ENCODE assay signal across 8 mouse cellular contexts in genomic region chr8:12756391-12757157, GRCm38 (mm10). TPM values are rescaled to one million over a fixed set of nuclear protein-coding genes. Genes with fewer than 3 reads are reported as not detected.
DNase-seq lines count a peak whose midpoint lies in the region; ATAC-seq lines count a peak whose summit lies in the region.

Gene Atp11a, plus strand, starts transcription at chr8:12757014.

- no peaks in the 10 kb centered on the region for H3K9me3 ChIP-seq in limb, embryonic 11.5 days (ENCODE audit: control insufficient read depth, low read length)
- no peaks in the 10 kb centered on the region for H3K9me3 ChIP-seq in midbrain, embryonic 12.5 days

- H3K4me3 ChIP-seq in limb, embryonic 11.5 days (ENCODE audit: low read depth, low read length): peak within 1 kb of the TSS; percentile 76
- H3K4me3 ChIP-seq in midbrain, embryonic 12.5 days: peak within 1 kb of the TSS; percentile 69

- no peaks in the 10 kb centered on the region for H3K36me3 ChIP-seq in limb, embryonic 11.5 days (ENCODE audit: control insufficient read depth, insufficient read depth, low read length)
- H3K36me3 ChIP-seq in midbrain, embryonic 12.5 days: no peaks in the 10 kb centered on the region

- DNase-seq in ovary, adult 18-20 months (ENCODE audit: low spot score): peak; percentile 62
- DNase-seq in ovary, postnatal 10 days (ENCODE audit: low spot score): no peak
- DNase-seq in embryo, embryonic 9.5 days (ENCODE audit: extremely low spot score): peak; percentile 57
- peak; percentile 72 to 81 for DNase-seq in heart, adult 18-20 months
- DNase-seq in kidney, adult 18-20 months: peak; percentile 70
- DNase-seq in limb, embryonic 11.5 days (ENCODE audit: low spot score): peak; percentile 68
- DNase-seq in spleen, postnatal 36 days (ENCODE audit: low spot score in 2 of 2): peak; percentile 16 to 39

- 1% methylated on average over 49 of the region's 62 CpGs for WGBS in limb, embryonic 11.5 days
- WGBS in midbrain, embryonic 12.5 days: 1% methylated on average over 39 of the region's 62 CpGs

- 0 out of 2 replicates have a peak, but pooled peaks cover 3% of the 10 kb centered on the region for H3K27me3 ChIP-seq in limb, embryonic 11.5 days (ENCODE audit: control insufficient read depth, insufficient read depth, low read length)
- 0 out of 2 replicates have a peak, but pooled peaks cover 22% of the 10 kb centered on the region for H3K27me3 ChIP-seq in midbrain, embryonic 12.5 days

- peaks cover 8% of the 10 kb centered on the region; the same call in 1 of the 2 replicates for H3K4me1 ChIP-seq in limb, embryonic 11.5 days (ENCODE audit: control insufficient read depth, insufficient read depth, low read length)
- H3K4me1 ChIP-seq in midbrain, embryonic 12.5 days: peaks cover 24% of the 10 kb centered on the region

- peak; percentile 82 for ATAC-seq in limb, embryonic 11.5 days (ENCODE audit: insufficient number of reproducible peaks, low FRiP score, low TSS enrichment, low read depth)
- ATAC-seq in midbrain, embryonic 12.5 days (ENCODE audit: low FRiP score, low read depth): peak; percentile 90

- peak within 1 kb of the TSS; percentile 85 for H3K9ac ChIP-seq in limb, embryonic 11.5 days (ENCODE audit: low read length)
- H3K9ac ChIP-seq in midbrain, embryonic 12.5 days (replicated peaks): peak within 1 kb of the TSS; percentile 91

- no peak within 1 kb of the TSS for H3K27ac ChIP-seq in limb, embryonic 11.5 days (replicated peaks; ENCODE audit: low read depth, low read length)
- 0 out of 2 replicates have a peak within 1 kb of the TSS, but pooled peaks have one; percentile 26 for H3K27ac ChIP-seq in midbrain, embryonic 12.5 days (replicated peaks)

- peak within 1 kb of the TSS; percentile 89 for H3K4me2 ChIP-seq in limb, embryonic 11.5 days (ENCODE audit: low read depth, severe bottlenecking)
- H3K4me2 ChIP-seq in midbrain, embryonic 12.5 days (replicated peaks): peak within 1 kb of the TSS; percentile 93

RNA-seq across cellular contexts. Expression of gene Atp11a, which starts in this region (rescaled TPM):
- 10 to 100 TPM; 78.9 to 88.1 TPM for total RNA-seq in heart, adult 18-20 months (2021)
- polyA plus RNA-seq in limb, embryonic 11.5 days (2014; fragmentation: Nextera tagmentation; extraction: Ambion mirVana): 11.6 and 11.8 TPM in 2 replicates
- 15.2 and 16.5 TPM in 2 replicates for polyA plus RNA-seq in midbrain, embryonic 12.5 days (2016; fragmentation: Nextera tagmentation; extraction: Ambion mirVana)
